Mouse (Mus musculus) adrenal gland, postnatal 4 days (tissue): ENCODE data around the gene Gadd45gip1. TPM values are rescaled to one million over a fixed set of nuclear protein-coding genes. Genes with fewer than 3 reads are reported as not detected.

ENCODE experiments used
- DNase-seq, 2 experiments: peaks; one replicate each; pipeline ENCODE4 v3.0.0; 2021 to 2022; ENCODE audit warnings: low spot score in 2 of 2, mixed read lengths in 2 of 2
- microRNA-seq: library from miRNA; unstranded; fragments of <30 nt; microRNA quantifications from one replicate; pipeline ENCODE4 v1.2.0, GENCODE M21; 2021
- total RNA-seq, 2 experiments: library from RNA; stranded (reverse); gene quantifications; 2 replicates each; pipeline ENCODE4 v1.2.3; 2021

Gene Gadd45gip1
- total RNA-seq, 2 experiments from 2014 or later = 46.9 to 48.0 TPM

DNA sequence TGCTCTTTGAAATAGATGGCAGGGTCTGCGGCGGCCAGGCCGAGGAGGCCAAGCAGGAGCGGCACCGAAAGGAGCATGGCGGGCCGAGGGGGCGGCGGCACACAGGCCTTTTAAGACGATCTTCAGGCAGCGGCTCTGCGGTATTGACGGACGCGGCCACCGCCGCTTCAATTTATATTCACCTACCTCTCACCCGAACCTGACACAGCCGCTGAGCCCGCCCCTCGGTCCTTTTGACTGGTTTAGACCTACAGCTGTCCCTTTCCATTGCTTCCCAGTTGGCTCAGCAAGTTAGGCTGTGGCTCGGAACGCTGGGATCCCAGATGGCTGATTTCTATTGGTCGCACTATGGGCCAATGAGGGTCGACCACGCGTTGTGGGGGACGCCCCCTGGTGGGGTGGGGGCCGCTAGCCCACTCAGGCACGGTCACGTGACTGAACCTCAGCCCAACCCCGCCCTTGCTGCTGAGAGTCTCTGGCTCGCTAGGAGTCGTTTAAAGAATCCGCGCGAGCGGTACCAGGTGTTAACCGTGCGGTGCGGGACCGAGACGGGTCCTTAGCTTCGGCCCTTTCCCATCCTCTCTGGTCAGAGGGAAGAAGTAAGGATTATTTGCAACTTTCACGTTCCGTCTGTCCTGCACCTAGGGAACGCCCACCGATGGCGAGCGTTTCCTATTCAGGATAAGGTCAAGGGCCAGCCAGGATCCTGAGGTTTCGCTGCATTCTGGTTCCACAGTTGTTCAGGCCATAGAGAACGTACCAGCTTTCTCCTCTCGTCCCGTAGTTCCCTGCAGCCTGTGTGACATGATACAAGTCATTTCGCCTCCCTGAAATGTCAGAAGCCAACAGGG is 15.6 kb downstream of the Gadd45gip1 start, which contains the start of gene Calr:
Gene Calr, minus strand, starts transcription at position 213 of the 851 bp plus-strand sequence.
- peak; percentile 98 to 99 for DNase-seq

DNA sequence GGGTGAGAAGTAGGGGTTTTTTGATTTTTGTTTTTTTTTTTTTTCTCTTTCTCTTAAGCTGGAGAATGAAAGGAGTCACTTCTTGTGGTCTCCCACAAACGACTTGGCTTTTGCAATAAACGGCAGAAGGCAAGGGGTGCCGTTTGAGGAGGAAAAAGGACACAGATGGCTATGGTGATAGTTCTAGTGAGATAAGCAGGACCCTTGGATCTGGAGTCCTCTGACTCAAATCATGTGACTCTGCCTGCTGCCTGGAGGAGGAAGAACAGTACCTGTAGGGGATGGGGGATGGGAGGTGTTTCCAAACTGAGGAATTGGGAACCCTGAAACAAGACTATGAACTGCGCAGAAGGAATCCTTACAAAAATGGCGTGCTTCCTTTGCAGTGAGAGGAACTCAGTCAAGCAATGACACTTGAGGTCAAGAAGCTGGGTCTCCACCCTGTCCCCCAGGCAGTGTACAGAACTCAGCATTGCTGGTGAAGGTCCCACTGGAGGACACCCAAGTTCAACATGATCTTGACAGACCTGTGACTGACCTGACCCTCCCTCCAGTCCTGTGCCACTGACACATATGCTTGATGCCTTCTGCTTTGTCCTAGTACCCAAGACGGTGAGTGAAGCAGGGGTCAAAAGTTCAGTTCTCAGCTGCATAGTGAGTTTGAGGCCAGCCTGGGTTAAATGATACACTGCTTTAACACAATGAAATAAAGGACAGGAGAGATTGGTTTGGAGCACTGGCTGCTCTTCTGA is 16.5 kb downstream of the Gadd45gip1 start:
- DNase-seq = no peak

DNA sequence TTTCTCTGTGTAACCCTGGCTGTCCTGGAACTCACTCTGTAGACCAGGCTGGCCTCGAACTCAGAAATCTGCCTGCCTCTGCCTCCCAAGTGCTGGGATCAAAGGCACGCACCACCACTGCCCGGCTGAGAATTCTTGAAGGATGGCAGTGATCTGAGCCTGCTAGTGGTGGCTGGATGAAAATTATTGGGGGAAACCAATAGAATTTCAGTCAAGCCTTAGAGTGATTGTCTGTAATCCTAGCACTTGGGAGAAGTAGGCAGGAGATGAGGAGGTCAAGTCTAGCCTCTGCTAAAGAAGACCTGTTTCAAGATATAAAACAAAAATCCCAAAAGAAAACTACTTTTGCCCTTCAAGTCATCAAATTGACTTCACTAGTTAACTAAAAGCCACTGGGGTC is 25.1 kb downstream of the Gadd45gip1 start:
- no peak for DNase-seq

DNA sequence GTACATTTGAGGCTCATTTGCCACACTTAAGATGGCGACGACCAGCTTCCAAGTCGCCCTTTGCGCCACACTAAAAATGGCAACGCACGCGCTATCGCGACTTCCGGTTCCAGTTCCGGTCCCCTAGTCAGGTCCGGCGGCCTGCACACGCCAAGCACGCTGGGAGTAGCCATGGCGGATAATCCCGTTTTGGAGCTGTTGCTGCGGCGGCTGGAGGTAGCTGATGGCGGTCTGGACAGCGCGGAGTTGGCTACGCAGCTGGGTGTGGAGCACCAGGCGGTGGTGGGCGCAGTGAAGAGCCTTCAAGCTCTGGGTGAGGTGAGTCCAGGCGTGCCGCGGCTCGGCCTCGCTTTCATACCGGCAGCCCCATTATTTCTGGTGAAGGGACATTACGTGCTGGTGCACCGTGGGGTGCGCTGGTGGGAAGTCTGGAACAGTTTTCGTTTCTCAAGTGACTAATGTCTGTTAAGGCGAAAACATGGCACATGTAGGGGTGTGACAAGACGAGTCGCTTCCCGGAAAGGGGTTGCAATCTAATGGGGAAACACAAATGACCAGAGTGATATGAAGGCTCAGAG is 25.6 kb downstream of the Gadd45gip1 start, which contains the start of gene Farsa:
Gene Farsa, plus strand, starts transcription at position 126 of the 578 bp plus-strand sequence.
- peak; percentile 75 to 83 for DNase-seq

DNA sequence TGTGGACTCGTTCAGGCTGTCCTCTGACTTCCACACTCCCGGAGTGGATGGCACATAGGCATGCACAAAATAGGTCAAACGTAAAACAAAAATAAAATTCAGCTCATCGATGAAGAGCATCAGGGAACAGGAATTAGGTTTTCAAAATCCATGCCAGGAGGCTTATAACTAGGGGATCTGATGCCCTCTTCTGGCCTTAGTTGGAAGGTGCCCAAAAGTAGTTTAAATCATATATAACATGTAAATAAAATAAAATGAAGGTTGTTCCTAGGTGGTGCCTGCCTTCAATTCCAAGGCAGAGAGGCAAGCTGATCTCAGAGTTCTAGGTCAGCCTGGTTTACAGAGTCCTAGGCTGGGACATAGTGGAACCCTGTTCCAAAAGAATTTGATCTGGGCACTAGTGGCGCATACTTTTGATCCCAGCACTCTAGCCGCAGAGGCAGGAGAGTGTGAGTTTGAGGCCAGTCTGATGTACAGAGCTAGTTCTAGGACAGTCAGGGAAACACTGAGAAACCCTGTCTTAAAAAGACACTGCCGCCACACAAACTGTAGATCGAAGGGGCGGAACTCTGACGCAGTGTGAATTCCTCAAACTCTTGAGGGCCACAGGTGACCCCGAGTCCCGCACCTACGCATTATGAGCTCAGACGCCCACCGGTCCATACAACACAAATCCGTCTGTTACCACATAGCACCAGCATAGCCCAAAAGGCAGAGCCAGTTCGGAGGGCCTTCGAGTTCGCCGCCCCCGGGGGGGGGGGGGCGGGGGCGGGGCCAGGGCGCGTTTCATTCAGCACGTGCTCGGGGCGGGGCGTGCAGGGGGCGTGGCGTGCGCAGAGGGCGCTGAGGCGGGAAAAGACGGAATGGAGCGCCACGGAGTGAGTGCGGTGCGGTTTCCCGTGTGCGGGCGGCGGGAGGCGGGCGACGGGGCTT is 40.3 kb downstream of the Gadd45gip1 start, which contains the start of gene Syce2:
Gene Syce2, plus strand, starts transcription at position 736 of the 933 bp plus-strand sequence.
- peak; percentile 61 to 69 for DNase-seq

DNA sequence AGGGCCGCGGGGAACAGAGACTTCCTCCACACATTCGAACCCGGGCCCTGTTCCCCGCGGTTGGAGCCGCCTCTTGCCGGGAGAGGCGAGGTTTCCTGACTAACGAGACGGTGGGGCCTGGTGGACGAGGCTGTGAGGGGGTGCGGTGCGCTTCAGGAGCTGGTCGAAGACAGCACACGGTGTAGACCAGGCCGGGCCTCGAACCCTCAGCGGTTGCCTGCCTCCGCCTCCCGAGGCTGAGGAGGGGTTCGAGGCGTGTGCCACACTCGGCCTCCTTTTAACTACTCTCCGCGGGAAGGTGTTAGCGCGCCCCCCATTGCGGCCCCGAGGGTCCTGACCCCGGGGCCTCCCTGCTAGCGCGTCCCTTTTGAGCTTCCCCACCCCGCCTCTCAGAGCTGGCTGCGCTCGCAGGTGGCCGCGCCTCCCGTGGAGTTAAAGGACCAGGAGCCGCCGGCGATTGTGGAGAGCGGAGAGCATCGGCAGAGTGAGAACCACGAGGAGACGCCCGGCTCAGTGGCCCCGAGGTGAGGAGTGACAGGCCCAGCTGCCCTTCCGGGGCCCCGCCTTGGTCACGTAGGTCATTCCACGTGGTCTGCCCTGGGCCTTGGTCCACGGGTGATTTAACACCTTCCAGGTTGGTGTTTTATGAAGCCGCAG is 41.1 kb downstream of the Gadd45gip1 start:
- no peak for DNase-seq

DNA sequence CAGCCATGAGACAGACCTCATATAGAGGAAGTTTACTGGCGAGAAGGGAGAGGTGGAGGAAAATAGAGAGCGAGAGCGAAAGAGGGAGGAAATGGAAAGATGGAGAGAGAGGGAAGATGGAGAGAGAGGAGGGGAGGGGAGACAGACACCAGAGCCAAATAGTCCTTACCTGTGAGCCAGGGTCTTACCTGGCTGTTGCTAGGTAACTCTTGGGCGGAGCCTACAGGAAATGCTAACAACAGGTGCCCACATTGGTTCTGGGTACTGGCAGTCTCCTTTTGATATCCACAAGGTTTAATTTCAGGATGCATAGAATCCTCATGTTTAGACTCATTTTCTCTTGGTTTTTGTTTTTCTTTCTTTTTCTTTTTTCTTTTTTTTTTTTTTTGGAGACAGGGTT is 41.7 kb downstream of the Gadd45gip1 start:
- DNase-seq = no peak

DNA sequence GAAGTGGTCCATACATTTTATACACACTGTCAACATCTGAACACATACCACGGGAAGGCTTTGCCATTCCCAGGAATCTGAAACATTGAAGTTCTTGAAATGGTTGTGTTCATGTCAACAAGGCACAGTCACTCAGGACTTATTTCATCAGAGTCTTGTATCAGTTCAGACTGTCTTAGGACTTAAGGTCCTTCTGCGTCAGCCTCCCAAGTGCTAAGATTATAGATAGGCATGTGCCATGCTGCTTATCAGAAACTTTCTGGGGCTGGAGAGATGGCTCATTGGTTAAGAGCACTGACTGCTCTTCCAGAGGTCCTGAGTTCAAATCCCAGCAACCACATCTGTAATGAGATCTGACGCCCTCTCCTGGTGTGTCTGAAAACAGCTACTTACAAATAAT is 43.0 kb downstream of the Gadd45gip1 start:
- no peak for DNase-seq

DNA sequence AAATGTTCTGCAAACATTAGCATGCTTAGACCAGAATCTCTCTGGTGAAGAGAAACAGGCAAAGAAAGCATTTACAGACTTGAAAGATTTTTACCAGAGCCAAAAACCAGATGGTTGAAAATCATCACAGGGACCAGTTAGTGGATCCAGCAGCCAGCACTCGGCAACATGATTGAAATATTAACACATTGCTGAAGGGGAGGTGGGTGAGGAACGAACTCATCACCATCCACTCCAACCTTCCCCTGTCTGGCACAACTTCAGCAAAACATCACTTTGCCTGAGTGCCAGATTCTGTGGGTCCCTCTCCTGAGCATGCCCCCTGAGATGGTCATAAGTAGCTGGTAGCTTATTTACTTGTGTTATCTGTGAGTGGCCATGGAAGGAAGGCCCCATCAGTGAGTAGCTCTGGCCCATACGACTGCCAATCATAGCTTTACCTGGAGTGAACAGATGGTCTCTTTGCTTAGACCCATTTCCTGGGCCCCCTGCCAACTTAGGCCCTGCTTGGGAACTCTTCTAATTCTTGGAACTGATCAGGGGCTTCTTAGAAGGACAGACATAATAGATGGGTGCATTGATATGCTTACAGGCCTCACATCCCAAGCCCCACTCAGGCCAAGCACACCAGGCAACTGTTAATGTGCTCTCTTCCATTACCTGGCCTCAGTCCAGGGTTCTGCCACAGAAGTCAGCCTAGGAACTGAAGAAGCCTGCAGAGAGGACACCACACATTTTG is 46.1 kb downstream of the Gadd45gip1 start:
- no peak for DNase-seq

DNA sequence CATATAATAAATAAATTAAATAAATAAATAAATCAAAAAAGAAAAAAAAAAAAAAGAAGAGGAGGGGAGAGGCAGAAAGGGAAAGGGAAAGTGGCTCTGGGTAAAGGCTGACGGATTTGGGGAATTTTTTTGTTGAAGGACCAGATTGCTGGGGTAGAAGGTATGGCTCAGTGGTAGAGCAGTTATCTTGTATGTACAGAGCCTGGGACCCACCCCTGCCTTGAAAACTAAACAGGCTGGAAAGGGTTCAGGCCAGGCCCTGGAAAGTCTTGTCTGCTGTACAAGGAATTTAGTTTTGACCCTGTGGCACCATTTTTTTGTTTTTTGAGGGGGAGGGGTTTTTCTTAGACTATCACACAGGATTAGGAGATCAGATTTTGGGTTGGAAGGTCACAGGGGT is 47.6 kb downstream of the Gadd45gip1 start:
- no peak for DNase-seq

DNA sequence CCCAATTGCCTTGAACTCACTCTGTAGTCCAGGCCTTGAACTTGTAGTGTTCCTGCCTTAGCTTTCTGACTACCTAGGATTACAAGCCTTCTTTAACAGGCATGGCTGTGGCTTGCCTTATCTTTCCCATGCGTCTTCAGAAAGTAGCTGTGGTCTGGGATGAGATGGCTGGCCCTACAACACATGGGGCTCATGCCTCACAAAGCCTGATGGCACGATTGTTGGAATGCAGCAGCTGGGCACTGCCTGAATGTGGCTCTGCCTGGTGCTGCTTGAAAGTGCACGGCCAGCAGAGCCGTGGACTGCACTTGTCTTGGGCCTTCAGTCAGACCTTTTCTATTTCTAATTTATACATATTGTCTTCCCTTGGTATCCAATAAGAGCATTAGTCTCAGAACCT is 53.4 kb downstream of the Gadd45gip1 start:
- no peak for DNase-seq

Small RNAs within 50 kb of the gene (microRNA-seq; reads per million reads assigned to microRNA genes)
- 5.3 reads per million, percentile 16 among the genes with 10 or more reads in this experiment for gene Mir7069

Other genes with a start within 250 kb of the Gadd45gip1 start
- 10 to 100 TPM; 35.1 to 35.3 TPM for gene Ier2, start 168.7 kb upstream of the Gadd45gip1 start, total RNA-seq
- 100 to 1,000 TPM; 122 to 124 TPM for gene Trmt1, start 145.2 kb upstream of the Gadd45gip1 start, total RNA-seq
- 10 to 100 TPM; 88.9 to 89.0 TPM for gene Nacc1, start 143.7 kb upstream of the Gadd45gip1 start, total RNA-seq
- 1 to 10 TPM; 6.5 to 7.2 TPM for gene Lyl1, start 130.1 kb upstream of the Gadd45gip1 start, total RNA-seq
- gene G430095P16Rik, start 108.5 kb upstream of the Gadd45gip1 start, total RNA-seq = 1 to 10 TPM; 1.2 TPM
- 100 to 1,000 TPM; 134 to 137 TPM for gene Nfix, start 31.2 kb upstream of the Gadd45gip1 start, total RNA-seq
- gene Dand5, start 8.7 kb upstream of the Gadd45gip1 start, total RNA-seq = 1 to 10 TPM; 5.7 to 6.7 TPM
- gene Rad23a, start 9.1 kb downstream of the Gadd45gip1 start, total RNA-seq = 10 to 100 TPM; 86.4 to 93.8 TPM
- gene Calr, start 15.4 kb downstream of the Gadd45gip1 start, total RNA-seq = 100 to 1,000 TPM; 480 to 531 TPM
- 10 to 100 TPM; 61.0 to 63.6 TPM for gene Farsa, start 25.5 kb downstream of the Gadd45gip1 start, total RNA-seq
- 10 to 100 TPM; 20.0 to 22.5 TPM for gene Syce2, start 40.6 kb downstream of the Gadd45gip1 start, total RNA-seq
- gene Gcdh, start 62.4 kb downstream of the Gadd45gip1 start, total RNA-seq = 10 to 100 TPM; 55.0 to 56.0 TPM
- 1 to 10 TPM; 2.7 to 6.8 TPM for gene Klf1, start 70.4 kb downstream of the Gadd45gip1 start, total RNA-seq
- 10 to 100 TPM; 10.4 to 11.5 TPM for gene Dnase2a, start 77.0 kb downstream of the Gadd45gip1 start, total RNA-seq
- gene Mast1, start 105.8 kb downstream of the Gadd45gip1 start, total RNA-seq = 1 to 10 TPM; 8.3 to 8.5 TPM
- gene Rtbdn, start 115.5 kb downstream of the Gadd45gip1 start, total RNA-seq = under 1 TPM; 0.23 to 0.31 TPM
- not detected for gene Gm49661, start 137.9 kb downstream of the Gadd45gip1 start, total RNA-seq
- gene Prdx2, start 138.1 kb downstream of the Gadd45gip1 start, total RNA-seq = 100 to 1,000 TPM; 617 to 655 TPM
- 100 to 1,000 TPM; 122 to 138 TPM for gene Rnaseh2a, start 138.2 kb downstream of the Gadd45gip1 start, total RNA-seq
- 10 to 100 TPM; 26.1 to 28.9 TPM for gene Junb, start 147.2 kb downstream of the Gadd45gip1 start, total RNA-seq
- gene Hook2, start 159.1 kb downstream of the Gadd45gip1 start, total RNA-seq = 10 to 100 TPM; 10.6 to 13.8 TPM
- not detected for gene Best2, start 183.0 kb downstream of the Gadd45gip1 start, total RNA-seq
- gene Asna1, start 193.8 kb downstream of the Gadd45gip1 start, total RNA-seq = 10 to 100 TPM; 77.7 to 83.2 TPM
- 100 to 1,000 TPM; 179 to 188 TPM for gene Trir, start 195.3 kb downstream of the Gadd45gip1 start, total RNA-seq
- gene Tnpo2, start 205.4 kb downstream of the Gadd45gip1 start, total RNA-seq = 10 to 100 TPM; 70.8 to 86.8 TPM
- gene Fbxw9, start 228.5 kb downstream of the Gadd45gip1 start, total RNA-seq = 10 to 100 TPM; 36.5 to 39.8 TPM
- gene Gm5741, start 236.5 kb downstream of the Gadd45gip1 start, total RNA-seq = not detected
- 10 to 100 TPM; 43.0 to 48.2 TPM for gene Dhps, start 240.2 kb downstream of the Gadd45gip1 start, total RNA-seq
- gene Wdr83os, start 249.2 kb downstream of the Gadd45gip1 start, total RNA-seq = 10 to 100 TPM; 77.8 to 80.6 TPM
- gene Wdr83, start 249.8 kb downstream of the Gadd45gip1 start, total RNA-seq = 10 to 100 TPM; 31.2 to 33.8 TPM